Mouse (Mus musculus): Measurements from ENCODE around the gene Trp53i11. TPM values are rescaled to one million over a fixed set of nuclear protein-coding genes. Genes with fewer than 3 reads are reported as not detected.

Trp53i11 gene
- polyA plus RNA-seq, 1 experiment, result 54.5 TPM

- Histone ChIP-seq H3K27me3 (ENCODE audit: control insufficient read depth, insufficient read depth, low read length) (no peaks in the 10 kb centered on the region), H3K27ac (ENCODE audit: insufficient read depth, low read length) (peak overlapping the region; percentile 86; the same call in 1 of the 2 replicates), H3K4me3 (replicated peaks; ENCODE audit: insufficient read depth, low read depth, low read length) (no peak overlapping the region), H3K4me1 (ENCODE audit: control insufficient read depth, insufficient read depth, low read length) (peaks cover 47% of the 10 kb centered on the region)
- WGBS, result 17% methylated on average over 6 of the region's 6 CpGs
- DNase-seq, result peak; percentile 62 to 65
- no peak for TF ChIP-seq CTCF (IDR thresholded peaks at IDR 0.05; ENCODE audit: borderline replicate concordance, insufficient read depth, low read depth, low read length)
- TF ChIP-seq POLR2A (IDR thresholded peaks at IDR 0.05; ENCODE audit: borderline replicate concordance, insufficient read depth, low read length), result no peak
Observed at GRCm38 (mm10) chr2:93152191-93152601, 35.2 kb upstream of the Trp53i11 start.

GRCm38 (mm10) chr2:93152883-93153491 is 34.4 kb upstream of the Trp53i11 start:
- 2% methylated on average over 7 of the region's 7 CpGs for WGBS
- DNase-seq, result peak; percentile 92 to 96
- H3K27ac ChIP-seq (ENCODE audit: insufficient read depth, low read length), result peak overlapping the region; percentile 86
- no peaks in the 10 kb centered on the region for H3K27me3 ChIP-seq (ENCODE audit: control insufficient read depth, insufficient read depth, low read length)
- H3K4me3 ChIP-seq (replicated peaks; ENCODE audit: insufficient read depth, low read depth, low read length), result no peak overlapping the region
- H3K4me1 ChIP-seq (ENCODE audit: control insufficient read depth, insufficient read depth, low read length), result peaks cover 47% of the 10 kb centered on the region
- TF ChIP-seq CTCF (IDR thresholded peaks at IDR 0.05; ENCODE audit: borderline replicate concordance, insufficient read depth, low read depth, low read length) (no peak), POLR2A (IDR thresholded peaks at IDR 0.05; ENCODE audit: borderline replicate concordance, insufficient read depth, low read length) (peak; percentile 23; the same call in 1 of the 2 replicates)

DNA sequence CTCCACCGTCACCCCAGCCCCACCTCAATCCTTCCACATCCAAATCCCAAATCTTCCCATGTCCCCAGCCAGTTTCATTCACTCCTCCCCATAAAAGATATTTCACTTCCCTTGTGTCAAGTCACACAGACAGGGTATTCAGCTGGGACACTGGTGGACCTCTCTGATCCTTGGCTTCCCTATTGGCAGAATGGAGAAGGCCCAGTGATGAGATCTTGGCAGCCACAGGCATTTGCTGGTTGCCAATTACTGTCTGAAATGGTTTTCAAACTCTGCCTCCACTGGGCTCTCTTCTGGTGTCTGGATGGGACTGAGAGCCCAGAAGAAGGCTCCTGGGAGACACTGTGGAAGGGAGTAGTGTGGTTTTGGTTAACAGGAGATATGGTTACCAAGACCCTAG is 33.5 kb upstream of the Trp53i11 start:
- peak in 1 of 2 experiments; percentile 43 for DNase-seq
- Histone ChIP-seq H3K27me3 (ENCODE audit: control insufficient read depth, insufficient read depth, low read length) (no peaks in the 10 kb centered on the region), H3K27ac (ENCODE audit: insufficient read depth, low read length) (peak overlapping the region; percentile 52), H3K4me1 (ENCODE audit: control insufficient read depth, insufficient read depth, low read length) (peaks cover 47% of the 10 kb centered on the region), H3K4me3 (replicated peaks; ENCODE audit: insufficient read depth, low read depth, low read length) (no peak overlapping the region)
- TF ChIP-seq CTCF (IDR thresholded peaks at IDR 0.05; ENCODE audit: borderline replicate concordance, insufficient read depth, low read depth, low read length), result no peak
- no peak for TF ChIP-seq POLR2A (IDR thresholded peaks at IDR 0.05; ENCODE audit: borderline replicate concordance, insufficient read depth, low read length)
- 70% methylated on average over 1 of the region's 1 CpGs for WGBS

GRCm38 (mm10) chr2:93154486-93155032 is 32.8 kb upstream of the Trp53i11 start:
- TF ChIP-seq CTCF (IDR thresholded peaks at IDR 0.05; ENCODE audit: borderline replicate concordance, insufficient read depth, low read depth, low read length) (no peak), POLR2A (IDR thresholded peaks at IDR 0.05; ENCODE audit: borderline replicate concordance, insufficient read depth, low read length) (no peak)
- Histone ChIP-seq H3K27me3 (ENCODE audit: control insufficient read depth, insufficient read depth, low read length) (no peaks in the 10 kb centered on the region), H3K4me3 (replicated peaks; ENCODE audit: insufficient read depth, low read depth, low read length) (no peak overlapping the region), H3K4me1 (ENCODE audit: control insufficient read depth, insufficient read depth, low read length) (peaks cover 47% of the 10 kb centered on the region), H3K27ac (ENCODE audit: insufficient read depth, low read length) (no peak overlapping the region)
- 92% methylated on average over 1 of the region's 1 CpGs for WGBS
- DNase-seq, result no peak

DNA sequence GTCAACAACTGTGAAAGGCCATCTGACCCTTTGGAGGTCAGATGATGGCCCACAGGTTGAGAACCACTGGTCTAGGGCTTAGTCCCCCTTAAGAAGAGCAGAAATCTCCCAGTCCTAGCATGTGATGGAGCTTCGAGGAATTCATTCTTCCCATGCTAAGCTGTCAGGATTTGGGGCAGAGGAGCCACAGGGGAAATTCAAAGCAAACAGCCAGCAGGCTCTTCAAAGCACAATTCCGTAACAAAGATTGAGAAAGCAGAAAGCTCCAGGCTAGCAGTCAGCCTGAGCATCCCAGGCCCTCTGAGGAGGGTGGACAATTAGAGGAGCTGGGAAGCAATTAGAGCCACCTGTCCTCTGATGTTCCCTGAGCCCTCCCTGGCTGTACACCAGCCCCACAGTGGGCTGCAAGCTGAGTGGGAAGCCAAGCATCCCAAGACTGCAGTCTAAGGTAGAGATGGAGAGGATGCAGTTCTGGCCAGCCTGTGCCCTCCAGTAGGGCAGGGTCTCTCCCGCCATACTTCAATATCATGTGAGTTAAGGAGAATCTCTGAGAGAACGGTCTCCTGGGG is 26.8 kb upstream of the Trp53i11 start:
- no peaks in the 10 kb centered on the region for H3K27me3 ChIP-seq (ENCODE audit: control insufficient read depth, insufficient read depth, low read length)
- H3K27ac ChIP-seq (ENCODE audit: insufficient read depth, low read length), result no peak overlapping the region
- peaks cover 6% of the 10 kb centered on the region for H3K4me1 ChIP-seq (ENCODE audit: control insufficient read depth, insufficient read depth, low read length)
- no peak for DNase-seq
- 74% methylated on average over 4 of the region's 4 CpGs for WGBS
- TF ChIP-seq POLR2A (IDR thresholded peaks at IDR 0.05; ENCODE audit: borderline replicate concordance, insufficient read depth, low read length), result no peak
- no peak for TF ChIP-seq CTCF (IDR thresholded peaks at IDR 0.05; ENCODE audit: borderline replicate concordance, insufficient read depth, low read depth, low read length)
- H3K4me3 ChIP-seq (replicated peaks; ENCODE audit: insufficient read depth, low read depth, low read length), result no peak overlapping the region

DNA sequence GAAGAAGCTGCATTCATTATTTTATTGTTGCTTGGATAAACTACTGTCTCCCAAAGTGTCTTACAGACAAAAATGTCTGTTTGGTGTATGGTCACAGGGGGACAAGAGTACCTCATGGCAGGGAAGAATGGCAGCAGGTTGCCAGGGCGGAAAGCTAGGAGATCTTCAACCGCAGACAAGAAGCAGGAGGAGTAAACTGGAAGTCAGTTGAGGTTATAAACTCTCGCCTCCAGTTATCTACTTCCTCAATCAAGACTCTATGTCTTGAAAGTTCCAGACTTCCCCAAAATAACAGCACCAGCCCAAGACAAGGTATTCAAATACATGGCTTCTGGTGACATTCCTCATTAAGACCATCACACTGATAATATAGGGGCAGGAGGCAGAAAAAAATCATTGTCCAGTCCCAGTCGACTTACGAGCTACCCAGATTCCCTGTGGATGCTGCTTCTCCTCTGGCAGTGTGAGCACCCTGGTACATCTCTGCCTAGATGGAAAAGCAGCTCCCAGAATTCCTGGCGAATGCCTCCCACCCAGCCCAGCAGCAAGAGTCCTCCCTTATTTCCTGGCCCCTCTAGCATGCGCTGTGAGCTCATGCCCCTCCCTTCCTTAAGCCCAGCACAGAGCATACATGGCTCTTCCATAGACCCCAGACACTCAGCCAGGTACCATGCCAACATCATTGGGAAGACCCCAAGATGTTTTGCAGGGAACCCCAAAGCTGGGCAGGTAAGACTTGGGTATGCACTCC is 25.3 kb upstream of the Trp53i11 start:
- Histone ChIP-seq H3K4me3 (replicated peaks; ENCODE audit: insufficient read depth, low read depth, low read length) (no peak overlapping the region), H3K27me3 (ENCODE audit: control insufficient read depth, insufficient read depth, low read length) (no peaks in the 10 kb centered on the region), H3K4me1 (ENCODE audit: control insufficient read depth, insufficient read depth, low read length) (peaks cover 6% of the 10 kb centered on the region), H3K27ac (ENCODE audit: insufficient read depth, low read length) (no peak overlapping the region)
- no peak for TF ChIP-seq POLR2A (IDR thresholded peaks at IDR 0.05; ENCODE audit: borderline replicate concordance, insufficient read depth, low read length)
- no peak for TF ChIP-seq CTCF (IDR thresholded peaks at IDR 0.05; ENCODE audit: borderline replicate concordance, insufficient read depth, low read depth, low read length)
- WGBS, result 95% methylated on average over 7 of the region's 7 CpGs
- no peak for DNase-seq

DNA sequence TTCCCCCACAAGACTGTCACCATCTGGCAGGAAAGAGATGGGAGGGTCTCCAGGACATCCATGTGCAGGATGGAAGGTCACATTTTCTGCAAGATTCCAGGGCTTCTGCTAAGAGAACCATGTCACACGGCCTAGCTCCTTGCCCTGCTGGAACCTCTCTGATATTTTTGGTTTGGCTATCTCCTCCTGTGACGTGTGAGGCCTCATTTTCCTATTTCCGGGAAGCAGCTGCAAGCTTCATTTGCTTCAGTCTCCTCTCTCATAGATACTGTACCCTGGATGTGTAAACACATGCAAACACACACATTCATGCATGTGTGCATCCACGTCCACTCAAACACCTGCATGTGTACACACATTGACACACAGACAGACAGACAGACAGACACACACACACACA is 24.6 kb upstream of the Trp53i11 start:
- H3K4me3 ChIP-seq (replicated peaks; ENCODE audit: insufficient read depth, low read depth, low read length), result no peak overlapping the region
- 80% methylated on average over 4 of the region's 4 CpGs for WGBS
- TF ChIP-seq POLR2A (IDR thresholded peaks at IDR 0.05; ENCODE audit: borderline replicate concordance, insufficient read depth, low read length) (no peak), CTCF (IDR thresholded peaks at IDR 0.05; ENCODE audit: borderline replicate concordance, insufficient read depth, low read depth, low read length) (no peak)
- no peaks in the 10 kb centered on the region for H3K27me3 ChIP-seq (ENCODE audit: control insufficient read depth, insufficient read depth, low read length)
- H3K4me1 ChIP-seq (ENCODE audit: control insufficient read depth, insufficient read depth, low read length), result peaks cover 6% of the 10 kb centered on the region
- no peak for DNase-seq
- H3K27ac ChIP-seq (ENCODE audit: insufficient read depth, low read length), result no peak overlapping the region

All from cerebellum, adult 2 months (tissue).